Mouse (Mus musculus) liver, adult 2 months (tissue): Measurements from ENCODE around the gene Snip1.

Experiments used
- CTCF ChIP-seq: fragments of 200-500 bp; IDR thresholded peaks from 2 replicates; pipeline ENCODE4 v1.5.1; 2011; ENCODE audit warnings: low read depth, low read length, control low read depth
- POLR2A ChIP-seq: fragments of 200-500 bp; IDR thresholded peaks from 2 replicates; pipeline ENCODE4 v1.6.1; 2011; ENCODE audit warnings: low read length, control low read depth; ENCODE audit not compliant: insufficient read depth; ENCODE audit errors: extremely low read depth

- TF ChIP-seq CTCF, result peak; percentile 85
- TF ChIP-seq POLR2A, result no peak
Observed at GRCm38 (mm10) chr4:125059025-125059424, 7.4 kb upstream of the Snip1 start.
